Mouse (Mus musculus) hindbrain, embryonic 13.5 days (tissue): ENCODE results near the gene Cfap69. TPM values are rescaled to one million over a fixed set of nuclear protein-coding genes. Genes with fewer than 3 reads are reported as not detected.

ENCODE experiments used
- ATAC-seq: fragments of 200-750 bp; cut with Nextera tagmentation; 2 replicates; pipeline ENCODE4 v1.8.0; 2017; ENCODE audit warnings: moderate TSS enrichment; ENCODE audit not compliant: low FRiP score
- H3K27ac ChIP-seq: fragments of 300-500 bp; sonication (generic); 2 replicates; pipeline ENCODE4 v1.5.1; 2015; ENCODE audit warnings: inconsistent platforms, mild to moderate bottlenecking, moderate library complexity
- H3K27me3 ChIP-seq: fragments of 300-500 bp; sonication (generic); 2 replicates; pipeline ENCODE4 v1.6.1; 2015; ENCODE audit warnings: mild to moderate bottlenecking, inconsistent platforms
- H3K36me3 ChIP-seq: fragments of 300-500 bp; sonication (generic); 2 replicates; pipeline ENCODE4 v1.6.1; 2015; ENCODE audit warnings: mild to moderate bottlenecking, inconsistent platforms
- H3K4me1 ChIP-seq: fragments of 300-500 bp; sonication (generic); replicated peaks from 2 replicates; pipeline ENCODE4 v1.6.1; 2015; ENCODE audit warnings: inconsistent platforms
- H3K4me2 ChIP-seq: fragments of 300-500 bp; sonication (generic); 2 replicates; pipeline ENCODE4 v1.6.1; 2015; ENCODE audit warnings: inconsistent platforms, mild to moderate bottlenecking, moderate library complexity
- H3K4me3 ChIP-seq: fragments of 300-500 bp; sonication (generic); 2 replicates; pipeline ENCODE4 v1.5.1; 2015; ENCODE audit warnings: mild to moderate bottlenecking, inconsistent platforms
- H3K9ac ChIP-seq: fragments of 300-500 bp; sonication (generic); 2 replicates; pipeline ENCODE4 v1.6.1; 2015; ENCODE audit warnings: mild to moderate bottlenecking, inconsistent platforms
- H3K9me3 ChIP-seq: fragments of 300-500 bp; sonication (generic); 2 replicates; pipeline ENCODE4 v1.6.1; 2016; ENCODE audit warnings: inconsistent platforms
- WGBS: fragments of 180-500 bp; shearing (Covaris S2); methylation state at CpG from one replicate; pipeline ENCODE4 v1.1.7; 2015; 5-methylcytosine and 5-hydroxymethylcytosine counted together
- polyA plus RNA-seq: library from polyadenylated mRNA; unstranded; fragments of >200 nt; fragmentation: Nextera tagmentation; extraction: Ambion mirVana; gene quantifications from 2 replicates; pipeline ENCODE4 v1.2.1, GENCODE M21; 2015

The Cfap69 gene
- polyA plus RNA-seq = 7.4 and 10.8 TPM in 2 replicates

DNA sequence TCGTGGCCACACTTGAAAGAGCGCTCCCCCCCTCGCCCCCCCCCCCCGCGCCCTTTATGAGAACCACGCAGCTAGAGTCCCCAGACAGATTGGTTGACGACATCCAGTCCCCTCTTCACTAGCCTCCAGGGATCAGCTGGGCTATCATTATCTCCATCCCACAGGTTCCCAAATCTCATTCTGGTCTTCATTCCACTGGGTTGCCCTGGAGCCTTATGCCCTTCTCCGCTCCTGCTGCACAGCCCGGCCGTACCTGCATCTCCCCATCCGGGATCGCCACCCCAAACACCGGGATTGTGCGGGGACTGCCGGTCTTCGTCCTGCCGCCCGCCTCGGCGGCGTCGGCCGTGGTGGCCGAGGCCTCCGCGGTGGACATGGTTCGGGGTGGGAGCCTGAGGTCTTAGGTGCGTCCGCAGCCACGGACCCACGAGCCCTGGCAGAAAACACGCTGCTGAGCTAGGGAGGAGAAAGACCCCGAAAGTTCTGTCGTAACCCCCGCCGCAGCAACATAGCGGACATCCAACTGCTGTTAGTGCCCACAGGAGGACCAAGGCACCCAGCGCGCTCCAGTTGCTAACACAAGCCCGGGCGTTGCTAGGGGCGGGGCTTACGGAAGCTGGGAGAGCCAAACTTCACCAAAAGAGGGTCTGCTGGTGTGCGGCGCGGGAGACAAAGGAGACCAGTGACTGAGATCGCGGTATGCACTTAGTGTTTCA is at the start of gene Cfap69:
Gene Cfap69 (minus strand): TSS at position 585 of the 716 bp plus-strand sequence.
- H3K4me1 ChIP-seq = peaks cover 20% of the 10 kb centered on the region
- no peaks in the 10 kb centered on the region for H3K36me3 ChIP-seq
- peak within 1 kb of the TSS; percentile 83 for H3K4me2 ChIP-seq
- ATAC-seq = peak; percentile 98
- 0 out of 2 replicates have a peak, but pooled peaks cover 4% of the 10 kb centered on the region for H3K27me3 ChIP-seq
- under 1% methylated on average over 48 of the region's 48 CpGs for WGBS
- no peaks in the 10 kb centered on the region for H3K9me3 ChIP-seq
- H3K27ac ChIP-seq = peak within 1 kb of the TSS; percentile 79
- peak within 1 kb of the TSS; percentile 82 for H3K9ac ChIP-seq
- peak within 1 kb of the TSS; percentile 81 for H3K4me3 ChIP-seq

GRCm38 (mm10) chr5:5711032-5711431 is 47.0 kb upstream of the Cfap69 start:
- Histone ChIP-seq H3K36me3 (no peaks in the 10 kb centered on the region), H3K4me3 (no peak overlapping the region), H3K9me3 (no peaks in the 10 kb centered on the region), H3K27me3 (no peaks in the 10 kb centered on the region), H3K4me2 (no peak overlapping the region), H3K4me1 (no peaks in the 10 kb centered on the region), H3K9ac (no peak overlapping the region), H3K27ac (no peak overlapping the region)
- no peak for ATAC-seq
- WGBS = 83% methylated on average over 4 of the region's 4 CpGs

DNA sequence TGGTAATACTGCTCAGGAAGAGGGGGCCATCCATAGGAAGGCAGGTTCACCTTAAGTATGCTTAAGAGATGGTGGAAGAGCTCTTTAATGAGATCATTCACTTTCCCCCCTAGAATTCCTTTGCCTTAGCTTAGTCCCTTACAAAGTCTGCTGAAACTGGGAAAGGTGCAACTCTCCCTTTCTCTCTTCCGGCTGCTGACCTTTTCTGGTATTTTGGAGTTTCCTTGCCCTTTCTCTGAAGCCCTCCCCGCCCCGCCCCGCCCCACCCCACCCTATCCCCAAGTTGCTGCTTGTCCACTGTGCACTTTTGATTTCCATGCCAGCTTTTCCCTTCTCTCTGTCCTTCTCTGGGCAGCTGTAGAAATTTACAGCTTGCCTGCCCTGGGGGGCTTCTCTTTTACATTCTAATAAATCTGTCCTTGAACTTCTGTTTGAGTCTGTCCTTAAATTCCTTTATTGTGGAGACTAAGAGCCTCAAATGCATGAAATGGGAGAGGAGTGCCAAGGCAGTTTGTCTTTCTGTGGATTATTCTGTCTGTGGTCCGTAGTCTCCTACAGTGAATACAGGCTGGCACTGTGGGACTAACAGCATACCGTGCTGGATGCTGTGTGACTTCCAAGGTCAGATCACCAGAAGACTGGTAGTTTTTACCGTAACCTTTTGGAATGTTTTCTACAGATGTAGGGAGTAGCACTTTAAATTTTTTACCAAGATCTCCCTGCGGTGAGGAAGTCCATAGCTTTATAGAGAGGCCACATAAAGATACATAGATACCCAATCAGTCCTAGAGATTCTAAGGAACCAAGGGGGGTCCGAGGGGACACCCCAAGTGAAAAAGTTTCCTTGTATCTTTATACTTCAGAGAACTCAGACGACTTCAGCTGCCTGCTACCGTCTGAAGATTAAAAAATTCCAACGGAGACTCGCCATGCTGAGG is 43.6 kb upstream of the Cfap69 start:
- Histone ChIP-seq H3K4me1 (no peaks in the 10 kb centered on the region), H3K9me3 (no peaks in the 10 kb centered on the region), H3K36me3 (no peaks in the 10 kb centered on the region), H3K9ac (no peak overlapping the region), H3K27ac (no peak overlapping the region), H3K4me2 (no peak overlapping the region), H3K27me3 (no peaks in the 10 kb centered on the region), H3K4me3 (no peak overlapping the region)
- no peak for ATAC-seq
- 77% methylated on average over 13 of the region's 13 CpGs for WGBS

DNA sequence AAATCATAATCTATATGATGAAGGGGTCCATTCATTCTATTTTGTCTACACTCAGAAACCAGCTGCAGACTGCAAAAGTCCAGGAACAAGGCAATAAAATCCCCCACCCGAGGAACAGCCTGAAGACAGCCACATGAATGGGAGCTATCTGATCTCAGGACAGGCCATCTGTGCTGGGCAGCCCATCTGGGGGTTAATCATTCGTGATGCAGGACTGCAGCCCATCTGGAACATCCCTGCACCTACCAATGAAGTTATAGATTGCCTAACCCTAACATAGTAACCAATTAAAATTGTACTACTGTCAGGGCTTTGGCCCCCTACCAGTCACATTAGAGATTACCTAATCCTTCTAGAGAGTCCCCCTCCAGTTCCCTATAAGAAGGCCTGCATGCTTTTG is 41.0 kb upstream of the Cfap69 start:
- Histone ChIP-seq H3K4me2 (no peak overlapping the region), H3K9me3 (no peaks in the 10 kb centered on the region), H3K27me3 (no peaks in the 10 kb centered on the region), H3K27ac (no peak overlapping the region), H3K9ac (no peak overlapping the region), H3K36me3 (no peaks in the 10 kb centered on the region), H3K4me1 (no peaks in the 10 kb centered on the region), H3K4me3 (no peak overlapping the region)
- no peak for ATAC-seq
- 34% methylated on average over 2 of the region's 2 CpGs for WGBS

DNA sequence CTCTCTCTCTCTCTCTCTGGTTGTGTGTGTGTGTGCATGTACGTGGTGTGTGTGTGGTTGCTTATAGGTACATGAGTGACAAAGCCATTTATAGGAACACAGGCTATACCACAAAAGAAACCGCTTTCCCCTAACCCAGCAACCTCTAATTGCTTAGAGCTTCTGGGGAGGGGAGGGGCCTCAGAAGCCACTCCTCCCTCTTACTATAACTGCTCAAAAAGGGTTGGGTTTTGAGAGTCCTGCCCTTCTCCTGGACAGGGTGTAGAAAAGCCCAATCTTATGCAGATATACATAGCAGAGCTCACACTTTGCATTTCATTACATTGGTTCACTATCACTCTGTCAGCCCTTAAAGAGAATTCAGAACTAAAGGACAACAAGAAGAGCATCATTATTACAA is 36.3 kb upstream of the Cfap69 start:
- H3K4me2 ChIP-seq = no peak overlapping the region
- H3K4me3 ChIP-seq = no peak overlapping the region
- H3K36me3 ChIP-seq = no peaks in the 10 kb centered on the region
- H3K9me3 ChIP-seq = no peaks in the 10 kb centered on the region
- H3K9ac ChIP-seq = no peak overlapping the region
- no peaks in the 10 kb centered on the region for H3K4me1 ChIP-seq
- no peak overlapping the region for H3K27ac ChIP-seq
- WGBS = 85% methylated on average over 2 of the region's 2 CpGs
- ATAC-seq = no peak
- no peaks in the 10 kb centered on the region for H3K27me3 ChIP-seq

DNA sequence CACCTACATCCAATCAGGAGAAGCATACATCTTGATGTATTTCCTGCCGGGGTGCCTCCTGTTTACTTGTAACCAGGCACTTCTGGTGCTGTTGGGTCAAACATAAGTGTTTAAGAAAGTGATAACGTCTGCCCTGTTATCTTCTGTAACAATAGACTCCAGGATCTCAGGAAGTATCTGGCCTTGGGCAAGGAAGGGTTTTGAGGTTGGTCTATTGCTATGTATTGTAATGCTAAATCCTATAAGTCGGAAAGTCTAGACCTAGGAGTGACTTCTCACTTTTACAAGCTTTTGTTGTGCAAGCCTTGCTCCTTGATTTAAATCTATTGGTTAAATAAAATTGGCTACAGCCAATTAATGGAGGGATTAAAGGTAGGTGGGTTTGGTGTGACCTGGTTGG is 34.8 kb upstream of the Cfap69 start:
- no peaks in the 10 kb centered on the region for H3K27me3 ChIP-seq
- H3K4me1 ChIP-seq = 0 out of 2 replicates have a peak, but pooled peaks cover 3% of the 10 kb centered on the region
- no peaks in the 10 kb centered on the region for H3K36me3 ChIP-seq
- H3K9ac ChIP-seq = no peak overlapping the region
- H3K4me3 ChIP-seq = no peak overlapping the region
- ATAC-seq = no peak
- H3K4me2 ChIP-seq = no peak overlapping the region
- 75% methylated on average over 3 of the region's 3 CpGs for WGBS
- H3K9me3 ChIP-seq = no peaks in the 10 kb centered on the region
- H3K27ac ChIP-seq = no peak overlapping the region

DNA sequence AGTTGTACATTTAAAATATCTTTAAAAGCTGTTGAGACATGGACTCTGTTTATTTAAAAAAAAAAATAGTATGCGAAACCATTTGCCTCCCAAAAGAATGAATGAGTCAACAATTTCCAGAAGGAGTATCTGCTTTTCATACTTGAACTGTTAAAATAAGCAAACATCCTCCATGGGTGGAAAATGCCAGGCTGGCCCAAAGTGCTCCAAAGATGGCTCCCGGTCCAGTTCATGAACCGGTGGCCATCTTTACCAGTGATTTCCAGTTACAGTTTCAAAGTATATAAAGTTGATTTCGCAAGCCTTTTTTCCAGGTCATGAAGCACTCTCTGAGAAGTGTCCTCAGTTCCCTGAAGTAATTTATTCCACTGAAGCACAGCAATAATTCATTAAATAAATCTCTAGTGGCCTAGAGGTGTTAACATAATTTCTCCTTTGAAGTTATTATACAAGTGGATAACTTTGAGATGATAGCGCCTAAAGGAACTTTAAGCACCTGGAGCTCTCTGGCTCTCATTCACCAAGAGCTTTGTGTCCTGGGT is 31.4 kb upstream of the Cfap69 start:
- ATAC-seq = no peak
- Histone ChIP-seq H3K27ac (no peak overlapping the region), H3K4me3 (no peak overlapping the region), H3K9ac (no peak overlapping the region), H3K4me1 (0 out of 2 replicates have a peak, but pooled peaks cover 7% of the 10 kb centered on the region), H3K36me3 (no peaks in the 10 kb centered on the region), H3K27me3 (no peaks in the 10 kb centered on the region), H3K9me3 (no peaks in the 10 kb centered on the region), H3K4me2 (no peak overlapping the region)
- WGBS = 90% methylated on average over 5 of the region's 5 CpGs

GRCm38 (mm10) chr5:5693956-5694653 is 30.1 kb upstream of the Cfap69 start, which contains the start of gene Steap2:
Gene Steap2 (minus strand): TSS chr5:5694578.
- under 1% methylated on average over 63 of the region's 66 CpGs for WGBS
- H3K9me3 ChIP-seq = no peaks in the 10 kb centered on the region
- peak within 1 kb of the TSS; percentile 79 for H3K4me3 ChIP-seq
- no peaks in the 10 kb centered on the region for H3K36me3 ChIP-seq
- 0 out of 2 replicates have a peak, but pooled peaks cover 7% of the 10 kb centered on the region for H3K4me1 ChIP-seq
- H3K27me3 ChIP-seq = no peaks in the 10 kb centered on the region
- ATAC-seq = peak; percentile 92
- peak within 1 kb of the TSS; percentile 91 for H3K4me2 ChIP-seq
- H3K9ac ChIP-seq = peak within 1 kb of the TSS; percentile 81
- 0 out of 2 replicates have a peak within 1 kb of the TSS, but pooled peaks have one; percentile 12 for H3K27ac ChIP-seq

GRCm38 (mm10) chr5:5693541-5693955 is 29.5 kb upstream of the Cfap69 start:
- Histone ChIP-seq H3K36me3 (no peaks in the 10 kb centered on the region), H3K27me3 (no peaks in the 10 kb centered on the region), H3K9ac (peak overlapping the region; percentile 81), H3K27ac (0 out of 2 replicates have a peak overlapping the region, but pooled peaks have one; percentile 12), H3K4me2 (peak overlapping the region; percentile 91), H3K4me3 (peak overlapping the region; percentile 79), H3K9me3 (no peaks in the 10 kb centered on the region), H3K4me1 (0 out of 2 replicates have a peak, but pooled peaks cover 7% of the 10 kb centered on the region)
- WGBS = under 1% methylated on average over 29 of the region's 29 CpGs
- ATAC-seq = peak; percentile 77

DNA sequence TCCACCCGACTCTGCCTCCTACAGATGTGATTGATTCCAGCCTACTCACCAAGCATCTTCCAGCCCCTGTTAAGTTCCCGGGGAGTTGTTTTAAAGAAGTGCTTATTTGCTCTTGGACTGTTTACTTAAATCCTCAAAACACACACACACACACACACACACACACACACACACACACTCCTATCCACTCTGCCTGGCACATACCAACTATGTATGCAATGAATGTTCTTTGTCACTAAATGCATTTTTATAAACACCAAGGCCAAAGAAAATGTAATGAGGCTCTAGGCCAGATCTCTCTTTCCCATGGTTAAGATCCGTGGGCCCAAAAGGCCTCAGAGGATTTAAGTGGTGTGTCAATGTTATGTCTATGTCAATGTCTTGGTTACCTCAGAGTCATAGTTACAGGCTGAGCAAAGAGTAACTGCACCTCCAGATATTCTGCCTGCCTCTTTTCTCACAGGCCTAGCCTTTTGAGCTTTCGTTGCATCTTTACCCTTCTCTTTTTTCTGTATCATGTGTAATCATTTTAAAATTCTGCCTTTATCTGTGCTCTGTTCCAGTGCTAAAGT is 28.2 kb upstream of the Cfap69 start:
- no peaks in the 10 kb centered on the region for H3K36me3 ChIP-seq
- no peak overlapping the region for H3K4me2 ChIP-seq
- H3K27ac ChIP-seq = no peak overlapping the region
- 0 out of 2 replicates have a peak, but pooled peaks cover 7% of the 10 kb centered on the region for H3K4me1 ChIP-seq
- H3K4me3 ChIP-seq = no peak overlapping the region
- no peak for ATAC-seq
- H3K9ac ChIP-seq = no peak overlapping the region
- H3K9me3 ChIP-seq = no peaks in the 10 kb centered on the region
- 66% methylated on average over 4 of the region's 4 CpGs for WGBS
- no peaks in the 10 kb centered on the region for H3K27me3 ChIP-seq

DNA sequence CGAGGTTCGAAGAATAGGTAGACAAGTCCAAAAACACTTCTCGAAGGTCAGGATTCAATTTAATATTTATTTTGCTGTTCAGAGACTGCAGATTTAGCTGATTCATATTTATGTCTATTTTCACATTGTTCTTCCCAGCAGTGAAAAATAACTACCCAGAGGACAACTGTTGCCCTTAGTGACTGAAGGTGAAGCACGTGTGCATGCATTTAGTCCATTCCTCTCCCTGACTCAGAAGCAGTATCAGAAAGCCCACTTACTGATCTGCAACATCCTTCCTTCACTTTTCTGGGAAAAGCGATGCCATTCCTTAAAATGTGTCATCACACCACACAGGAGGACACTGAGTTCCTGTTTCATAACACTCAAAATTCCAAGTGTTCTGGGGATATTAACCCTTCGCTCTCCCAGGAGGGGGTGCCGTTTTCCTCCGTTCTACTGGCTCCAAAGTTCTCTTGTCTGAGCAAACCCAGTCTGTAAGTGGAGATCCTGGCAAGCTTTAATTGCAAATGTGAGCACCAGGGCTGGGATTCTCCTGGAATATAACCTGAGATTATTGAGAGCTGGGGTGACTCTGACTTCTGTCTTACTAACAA is 25.0 kb upstream of the Cfap69 start:
- 81% methylated on average over 8 of the region's 8 CpGs for WGBS
- Histone ChIP-seq H3K9ac (no peak overlapping the region), H3K4me2 (no peak overlapping the region), H3K9me3 (no peaks in the 10 kb centered on the region), H3K27me3 (no peaks in the 10 kb centered on the region), H3K4me3 (no peak overlapping the region), H3K36me3 (no peaks in the 10 kb centered on the region), H3K4me1 (0 out of 2 replicates have a peak, but pooled peaks cover 5% of the 10 kb centered on the region), H3K27ac (no peak overlapping the region)
- ATAC-seq = no peak
